Mouse (Mus musculus): ENCODE data around the gene Pygb. TPM values are rescaled to one million over a fixed set of nuclear protein-coding genes. Genes with fewer than 3 reads are reported as not detected.

The Pygb gene
- polyA plus RNA-seq, 1 experiment: 25.7 TPM

- 92% methylated on average over 3 of the region's 3 CpGs for whole genome bisulfite sequencing
Measured at GRCm38 (mm10) chr2:150828164-150828563, 41.6 kb downstream of the Pygb start.

GRCm38 (mm10) chr2:150828654-150829053 is 42.1 kb downstream of the Pygb start:
- Histone ChIP-seq H3K27ac (ENCODE audit: insufficient read depth, low read length) (no peak overlapping the region), H3K27me3 (ENCODE audit: control insufficient read depth, insufficient read depth, low read length) (no peaks in the 10 kb centered on the region), H3K36me3 (ENCODE audit: control insufficient read depth, insufficient read depth, low read length) (peaks cover 27% of the 10 kb centered on the region), H3K4me1 (ENCODE audit: control insufficient read depth, insufficient read depth, insufficient read length) (peaks cover 25% of the 10 kb centered on the region; the same call in 1 of the 2 replicates), H3K4me3 (ENCODE audit: extremely low read depth, insufficient read depth, insufficient read length) (no peak overlapping the region)
- TF ChIP-seq CTCF (IDR thresholded peaks at IDR 0.05; ENCODE audit: extremely low read depth, insufficient read depth, insufficient read length, insufficient replicate concordance): 0 out of 2 replicates have a peak, but pooled peaks have one; percentile 21
- no peak for TF ChIP-seq POLR2A (IDR thresholded peaks at IDR 0.05; ENCODE audit: low read depth, low read length)
- 88% methylated on average over 4 of the region's 4 CpGs for WGBS
- DNase-seq (ENCODE audit: low read depth in 1 of 2, low spot score in 2 of 2): no peak

More at GRCm38 (mm10) chr2:150828164-150828563, 41.6 kb downstream of the Pygb start:
- Histone ChIP-seq H3K4me1 (ENCODE audit: control insufficient read depth, insufficient read depth, insufficient read length) (peaks cover 25% of the 10 kb centered on the region; the same call in 1 of the 2 replicates), H3K36me3 (ENCODE audit: control insufficient read depth, insufficient read depth, low read length) (peaks cover 23% of the 10 kb centered on the region), H3K4me3 (ENCODE audit: extremely low read depth, insufficient read depth, insufficient read length) (no peak overlapping the region), H3K27me3 (ENCODE audit: control insufficient read depth, insufficient read depth, low read length) (no peaks in the 10 kb centered on the region), H3K27ac (ENCODE audit: insufficient read depth, low read length) (no peak overlapping the region)
- TF ChIP-seq POLR2A (IDR thresholded peaks at IDR 0.05; ENCODE audit: low read depth, low read length) (no peak), CTCF (IDR thresholded peaks at IDR 0.05; ENCODE audit: extremely low read depth, insufficient read depth, insufficient read length, insufficient replicate concordance) (no peak)
- no peak for DNase-seq (ENCODE audit: low read depth in 1 of 2, low spot score in 2 of 2)

GRCm38 (mm10) chr2:150830011-150830410 is 43.5 kb downstream of the Pygb start:
- Histone ChIP-seq H3K27me3 (ENCODE audit: control insufficient read depth, insufficient read depth, low read length) (no peaks in the 10 kb centered on the region), H3K27ac (ENCODE audit: insufficient read depth, low read length) (peak overlapping the region; percentile 96), H3K36me3 (ENCODE audit: control insufficient read depth, insufficient read depth, low read length) (peaks cover 25% of the 10 kb centered on the region), H3K4me3 (ENCODE audit: extremely low read depth, insufficient read depth, insufficient read length) (no peak overlapping the region), H3K4me1 (ENCODE audit: control insufficient read depth, insufficient read depth, insufficient read length) (peaks cover 25% of the 10 kb centered on the region; the same call in 1 of the 2 replicates)
- DNase-seq (ENCODE audit: low read depth in 1 of 2, low spot score in 2 of 2): no peak
- no peak for TF ChIP-seq CTCF (IDR thresholded peaks at IDR 0.05; ENCODE audit: extremely low read depth, insufficient read depth, insufficient read length, insufficient replicate concordance)
- no peak for TF ChIP-seq POLR2A (IDR thresholded peaks at IDR 0.05; ENCODE audit: low read depth, low read length)
- WGBS: 93% methylated on average over 2 of the region's 2 CpGs

- no peak for TF ChIP-seq CTCF (IDR thresholded peaks at IDR 0.05; ENCODE audit: extremely low read depth, insufficient read depth, insufficient read length, insufficient replicate concordance)
- TF ChIP-seq POLR2A (IDR thresholded peaks at IDR 0.05; ENCODE audit: low read depth, low read length): no peak
- Histone ChIP-seq H3K4me1 (ENCODE audit: control insufficient read depth, insufficient read depth, insufficient read length) (peaks cover 25% of the 10 kb centered on the region; the same call in 1 of the 2 replicates), H3K27me3 (ENCODE audit: control insufficient read depth, insufficient read depth, low read length) (no peaks in the 10 kb centered on the region), H3K4me3 (ENCODE audit: extremely low read depth, insufficient read depth, insufficient read length) (no peak overlapping the region), H3K27ac (ENCODE audit: insufficient read depth, low read length) (peak overlapping the region; percentile 96), H3K36me3 (ENCODE audit: control insufficient read depth, insufficient read depth, low read length) (peaks cover 25% of the 10 kb centered on the region)
- WGBS: 21% methylated on average over 3 of the region's 3 CpGs
- peak; percentile 30 to 32 for DNase-seq (ENCODE audit: low read depth in 1 of 2, low spot score in 2 of 2)
Measured at GRCm38 (mm10) chr2:150830911-150831441, 44.4 kb downstream of the Pygb start.

- Histone ChIP-seq H3K27ac (ENCODE audit: insufficient read depth, low read length) (peak overlapping the region; percentile 96), H3K36me3 (ENCODE audit: control insufficient read depth, insufficient read depth, low read length) (peaks cover 20% of the 10 kb centered on the region), H3K4me1 (ENCODE audit: control insufficient read depth, insufficient read depth, insufficient read length) (peaks cover 25% of the 10 kb centered on the region; the same call in 1 of the 2 replicates), H3K4me3 (ENCODE audit: extremely low read depth, insufficient read depth, insufficient read length) (no peak overlapping the region), H3K27me3 (ENCODE audit: control insufficient read depth, insufficient read depth, low read length) (no peaks in the 10 kb centered on the region)
- TF ChIP-seq CTCF (IDR thresholded peaks at IDR 0.05; ENCODE audit: extremely low read depth, insufficient read depth, insufficient read length, insufficient replicate concordance): no peak
- no peak for TF ChIP-seq POLR2A (IDR thresholded peaks at IDR 0.05; ENCODE audit: low read depth, low read length)
- 85% methylated on average over 7 of the region's 7 CpGs for WGBS
- no peak for DNase-seq (ENCODE audit: low read depth in 1 of 2, low spot score in 2 of 2)
Measured at GRCm38 (mm10) chr2:150832029-150832428, 45.5 kb downstream of the Pygb start.

- Histone ChIP-seq H3K27ac (ENCODE audit: insufficient read depth, low read length) (no peak overlapping the region), H3K36me3 (ENCODE audit: control insufficient read depth, insufficient read depth, low read length) (peaks cover 20% of the 10 kb centered on the region), H3K4me3 (ENCODE audit: extremely low read depth, insufficient read depth, insufficient read length) (no peak overlapping the region), H3K27me3 (ENCODE audit: control insufficient read depth, insufficient read depth, low read length) (no peaks in the 10 kb centered on the region), H3K4me1 (ENCODE audit: control insufficient read depth, insufficient read depth, insufficient read length) (peaks cover 22% of the 10 kb centered on the region; the same call in 1 of the 2 replicates)
- no peak for DNase-seq (ENCODE audit: low read depth in 1 of 2, low spot score in 2 of 2)
- WGBS: 95% methylated on average over 7 of the region's 7 CpGs
- TF ChIP-seq CTCF (IDR thresholded peaks at IDR 0.05; ENCODE audit: extremely low read depth, insufficient read depth, insufficient read length, insufficient replicate concordance): no peak
Measured at GRCm38 (mm10) chr2:150834616-150835015, 48.1 kb downstream of the Pygb start.

GRCm38 (mm10) chr2:150835975-150836374 is 49.4 kb downstream of the Pygb start:
- H3K36me3 ChIP-seq (ENCODE audit: control insufficient read depth, insufficient read depth, low read length): peaks cover 19% of the 10 kb centered on the region
- 94% methylated on average over 4 of the region's 4 CpGs for WGBS
- H3K27ac ChIP-seq (ENCODE audit: insufficient read depth, low read length): no peak overlapping the region
- no peaks in the 10 kb centered on the region for H3K27me3 ChIP-seq (ENCODE audit: control insufficient read depth, insufficient read depth, low read length)
- no peak for DNase-seq (ENCODE audit: low read depth in 1 of 2, low spot score in 2 of 2)
- H3K4me1 ChIP-seq (ENCODE audit: control insufficient read depth, insufficient read depth, insufficient read length): peaks cover 10% of the 10 kb centered on the region; the same call in 1 of the 2 replicates
- no peak overlapping the region for H3K4me3 ChIP-seq (ENCODE audit: extremely low read depth, insufficient read depth, insufficient read length)
- TF ChIP-seq CTCF (IDR thresholded peaks at IDR 0.05; ENCODE audit: extremely low read depth, insufficient read depth, insufficient read length, insufficient replicate concordance) (no peak), POLR2A (IDR thresholded peaks at IDR 0.05; ENCODE audit: low read depth, low read length) (no peak)
